Mouse (Mus musculus) G1E (cell line): ENCODE measurements around the gene Fyb.

Experiments used
- CTCF ChIP-seq: IDR thresholded peaks from 2 replicates; pipeline ENCODE4 v1.5.1; 2012; ENCODE audit warnings: low read depth, low read length, inconsistent platforms, mixed read lengths
- GATA1 ChIP-seq: IDR thresholded peaks from 2 replicates; pipeline ENCODE4 v1.6.1; 2012; ENCODE audit warnings: borderline replicate concordance, low read length, inconsistent platforms, mixed read lengths
- TAL1 ChIP-seq: conservative IDR thresholded peaks from 2 replicates; pipeline ENCODE4 v1.6.1; 2012; ENCODE audit warnings: low read depth, low read length, inconsistent platforms, mixed read lengths

DNA sequence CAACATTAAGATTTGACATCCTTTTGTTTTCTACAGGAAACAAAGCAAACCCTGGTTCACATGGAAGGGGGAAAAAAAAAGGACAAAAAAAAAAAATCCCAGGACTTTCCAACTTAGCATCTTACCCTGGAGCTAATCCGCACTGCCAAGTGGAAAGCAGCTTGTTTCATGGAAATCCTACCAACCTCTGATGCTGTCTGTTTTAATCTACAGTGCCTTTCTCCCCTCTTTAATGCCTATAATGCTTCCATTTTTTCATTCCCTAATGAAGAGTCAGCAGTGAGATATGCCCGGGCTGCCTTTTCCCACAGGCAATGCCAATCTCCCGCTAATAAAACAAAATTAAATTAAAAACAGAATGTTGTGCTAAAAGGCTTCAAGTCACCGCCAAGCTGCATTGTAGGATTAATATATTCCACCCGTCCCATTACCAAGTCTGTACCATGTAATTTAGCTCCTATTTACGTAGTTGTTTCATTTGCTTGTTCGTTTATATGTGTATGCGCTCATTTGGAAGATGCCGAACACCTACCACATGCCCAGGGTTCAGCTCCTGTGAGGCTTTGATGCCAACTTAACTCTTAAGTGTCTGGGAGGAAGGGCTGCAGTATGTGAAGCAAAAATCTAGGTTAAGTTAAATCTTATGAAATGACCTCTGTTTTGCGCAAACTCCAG, 24.1 kb upstream of the Fyb start:
- TF ChIP-seq CTCF (no peak), GATA1 (no peak), TAL1 (no peak)
